Mouse (Mus musculus) layer of hippocampus, postnatal 36 days (tissue): ENCODE data around the gene Stx19. TPM values are rescaled to one million over a fixed set of nuclear protein-coding genes. Genes with fewer than 3 reads are reported as not detected.

Source experiments
- DNase-seq, 2 experiments: peaks; one replicate each; pipeline ENCODE4 v3.0.0; 2022
- total RNA-seq, 2 experiments: library from RNA; stranded (reverse); gene quantifications; 2 replicates each; pipeline ENCODE4 v1.2.3; 2021

Gene Stx19
- not detected for total RNA-seq

DNA sequence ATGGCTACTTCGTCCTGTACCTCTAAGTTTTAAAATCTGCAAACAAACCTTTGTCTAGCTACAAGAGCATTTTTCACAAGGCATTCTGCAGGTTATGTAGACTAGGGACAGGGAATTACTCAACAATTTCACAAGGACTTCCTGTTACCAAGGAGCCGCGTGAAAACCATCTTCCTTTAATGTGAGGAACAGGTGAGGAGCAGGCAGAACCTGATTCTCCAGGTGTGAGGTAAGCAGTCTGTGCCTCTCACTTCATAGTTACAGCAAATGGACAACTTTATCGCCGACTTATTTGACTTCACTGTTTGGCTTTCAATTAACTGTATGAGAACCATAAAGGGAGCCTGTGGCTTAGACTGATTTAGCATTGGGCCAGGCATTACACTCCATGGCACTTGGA lies at the start of gene Stx19:
Gene Stx19 (plus strand): TSS at position 186 of the 400 bp plus-strand sequence.
- no peak for DNase-seq

DNA sequence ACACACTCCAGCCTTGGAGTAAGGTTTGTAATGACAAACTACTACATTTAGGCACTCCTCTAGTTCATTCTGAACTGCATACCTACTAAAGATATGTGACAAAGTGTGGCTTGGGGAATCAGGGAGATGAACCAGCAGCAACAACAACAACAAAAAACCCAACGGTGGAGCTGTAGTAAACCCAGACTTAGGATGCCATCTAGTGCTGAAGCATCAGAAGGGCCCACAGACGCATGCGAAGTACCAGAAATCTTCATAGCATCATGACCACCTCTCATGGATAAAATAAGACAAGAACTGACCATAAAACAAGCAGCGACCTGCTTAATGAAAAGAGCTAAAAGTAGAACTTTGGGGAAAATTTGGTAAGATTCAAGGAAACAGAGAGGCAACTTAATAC lies 41.0 kb upstream of the Stx19 start:
- DNase-seq, result no peak

DNA sequence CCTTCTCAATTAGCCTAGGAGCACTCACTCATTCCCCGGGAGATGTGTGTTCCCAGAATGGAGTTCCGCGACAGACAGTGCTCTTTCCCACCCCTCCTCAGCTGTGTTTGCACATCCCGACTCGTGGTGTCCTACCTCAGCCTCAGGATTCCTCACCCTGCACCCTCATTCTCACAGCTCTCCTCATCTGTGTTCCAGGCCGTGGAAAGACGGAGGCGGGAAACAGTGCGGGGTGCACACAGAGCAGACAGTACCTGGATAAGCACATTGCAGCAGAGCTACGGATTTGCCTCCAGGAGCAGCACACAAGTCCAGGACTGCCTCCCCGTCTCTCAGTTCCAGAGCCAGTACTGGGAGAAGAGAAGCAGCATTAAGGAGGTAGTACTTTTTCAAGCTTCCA lies 38.4 kb upstream of the Stx19 start:
- no peak for DNase-seq

DNA sequence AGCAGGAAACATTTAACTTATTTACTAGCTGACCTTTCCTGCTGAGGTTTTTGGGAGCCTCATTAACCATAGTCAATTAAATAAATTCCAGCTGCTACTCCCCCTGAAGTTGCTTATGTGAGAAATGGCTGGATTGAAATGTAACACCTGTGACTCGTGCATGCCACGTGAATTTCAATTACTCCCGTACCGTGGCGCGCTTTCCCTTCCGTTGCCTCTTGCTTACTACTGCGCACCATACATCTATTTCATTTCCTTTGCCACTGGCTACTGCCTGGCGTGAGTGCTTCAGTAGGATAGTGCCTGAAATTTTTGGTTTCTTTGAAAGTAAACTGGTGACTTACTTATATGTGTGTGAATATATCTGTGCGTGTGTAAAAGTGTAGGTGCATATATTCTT lies 36.2 kb upstream of the Stx19 start:
- DNase-seq, result no peak

DNA sequence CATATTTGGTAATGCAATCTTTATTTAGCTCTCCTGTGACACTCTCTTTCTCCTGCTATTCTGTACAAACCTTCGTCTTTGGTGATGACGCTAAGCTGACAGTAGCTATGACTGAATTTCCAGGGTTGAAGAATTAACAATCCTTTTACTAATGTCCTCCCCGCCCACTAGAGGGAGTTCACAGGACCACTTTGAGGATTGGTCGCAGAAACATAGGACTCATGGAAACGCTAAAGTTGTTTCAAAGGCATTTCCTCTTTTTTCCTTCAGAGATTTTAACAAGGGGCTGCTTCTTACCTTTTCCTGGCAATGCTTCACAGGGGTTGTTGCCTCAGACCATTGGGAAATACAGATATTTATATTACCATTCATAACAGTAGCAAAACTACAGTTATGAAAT lies 32.2 kb upstream of the Stx19 start:
- no peak for DNase-seq

DNA sequence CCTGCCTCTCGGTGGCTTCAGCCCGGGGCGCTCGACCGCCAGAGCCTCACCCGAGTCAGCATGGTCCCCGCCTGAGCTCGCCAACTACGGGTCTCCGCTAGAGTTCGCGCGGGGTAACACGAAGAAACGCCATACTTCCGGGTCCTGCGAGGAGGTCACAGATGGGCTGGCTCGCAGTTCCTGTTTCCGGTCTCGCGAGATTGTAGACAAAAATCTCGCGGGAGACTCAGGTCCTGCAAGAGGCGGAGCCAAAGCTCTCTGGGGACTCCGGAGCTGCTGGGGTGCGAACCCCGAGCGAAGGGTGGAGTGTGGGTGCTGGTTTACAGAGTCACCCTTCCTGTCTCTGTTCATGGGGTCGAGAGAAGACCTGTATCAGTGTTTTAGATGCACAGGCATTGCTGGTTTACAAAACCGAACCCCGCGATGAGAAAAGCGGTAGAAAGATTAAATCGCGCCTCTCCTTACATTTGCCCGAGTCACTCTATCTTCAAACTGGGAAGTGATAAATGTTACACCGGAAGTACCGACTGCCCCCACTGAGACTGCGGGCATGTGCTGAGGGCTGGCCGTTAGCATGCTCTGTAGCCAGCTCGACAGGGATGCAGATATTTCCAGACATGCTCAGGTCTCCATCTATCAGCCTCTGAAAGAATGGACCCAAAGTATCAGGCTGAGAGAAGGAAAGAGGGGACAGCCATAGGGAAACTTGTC lies 27.7 kb upstream of the Stx19 start, which contains the start of gene Nsun3:
Gene Nsun3 (minus strand): TSS at position 198 of the 711 bp plus-strand sequence.
- DNase-seq, result peak; percentile 88 to 90

DNA sequence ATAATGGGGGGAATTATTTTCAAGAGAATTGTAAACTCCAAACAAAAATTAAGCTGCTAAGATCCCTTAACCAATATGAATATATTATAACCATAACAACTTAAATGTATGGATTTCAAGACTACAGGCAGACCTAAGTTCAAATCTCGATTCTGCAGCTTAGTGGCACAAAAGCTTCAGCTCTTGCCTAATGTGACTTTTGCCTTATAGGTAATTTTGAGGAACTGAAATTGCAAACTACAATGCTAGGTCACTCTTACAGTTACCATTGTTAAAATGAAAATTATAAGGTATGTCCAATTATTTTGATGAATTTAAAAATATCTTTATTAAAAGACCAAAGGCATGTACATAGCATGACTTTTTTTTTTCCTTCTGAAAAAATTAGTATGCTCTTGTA lies 17.9 kb upstream of the Stx19 start:
- DNase-seq, result no peak

DNA sequence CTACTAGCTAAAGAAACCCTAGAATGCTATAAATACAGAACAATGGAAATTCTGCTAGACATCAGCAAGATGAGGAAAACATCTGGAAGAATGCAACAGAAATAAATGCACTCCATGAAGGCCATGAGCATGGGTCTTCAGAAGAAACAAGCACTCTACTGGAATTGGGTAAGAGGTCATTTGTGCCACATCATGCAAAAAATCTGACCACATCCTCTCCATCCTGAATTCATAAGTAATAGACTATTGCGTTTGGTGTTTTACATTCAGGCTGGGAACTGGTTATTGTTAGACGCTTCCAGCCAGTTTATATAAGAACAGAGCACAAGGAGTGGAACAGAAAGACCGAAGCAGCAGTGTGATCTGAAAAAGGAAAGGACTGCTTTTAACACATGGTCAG lies 15.7 kb upstream of the Stx19 start:
- no peak for DNase-seq

DNA sequence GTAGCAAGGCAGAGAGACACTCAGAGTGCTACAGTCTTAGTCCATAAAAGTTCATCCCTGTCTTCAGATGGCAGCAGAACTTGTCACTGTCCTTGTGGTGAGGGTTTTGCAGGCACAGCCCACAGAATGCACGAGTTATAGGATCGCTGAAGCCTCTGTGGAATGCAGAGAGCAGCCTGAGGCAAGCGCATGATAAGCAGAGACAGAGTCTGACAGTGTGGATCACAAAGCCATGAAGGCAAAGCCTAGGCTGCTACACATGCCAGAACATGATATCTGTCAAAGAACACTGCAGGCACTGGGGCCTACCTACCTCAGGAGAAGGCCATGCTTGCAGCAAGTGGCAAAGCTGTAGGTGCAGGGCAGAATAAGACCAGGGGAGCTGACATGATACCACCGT lies 15.1 kb upstream of the Stx19 start:
- no peak for DNase-seq

DNA sequence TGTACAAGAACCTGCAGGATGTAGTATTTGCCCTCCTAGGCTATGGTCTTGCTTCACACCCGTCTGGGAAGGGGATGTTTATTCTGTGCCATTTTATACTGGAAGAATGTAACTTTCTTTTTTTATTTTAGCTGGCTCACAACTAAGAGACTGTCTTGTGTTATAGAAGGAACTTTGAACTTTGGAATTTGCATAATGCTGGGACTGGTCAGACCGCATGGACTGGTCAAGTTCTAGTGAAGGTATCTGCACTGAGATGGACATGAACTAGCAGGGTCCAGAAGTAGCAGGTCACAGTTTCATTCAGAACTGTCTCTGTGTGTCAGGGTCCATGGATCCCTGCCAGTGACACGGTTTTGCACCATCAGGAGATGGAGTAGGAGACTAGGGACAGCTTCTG lies 14.6 kb upstream of the Stx19 start:
- no peak for DNase-seq

DNA sequence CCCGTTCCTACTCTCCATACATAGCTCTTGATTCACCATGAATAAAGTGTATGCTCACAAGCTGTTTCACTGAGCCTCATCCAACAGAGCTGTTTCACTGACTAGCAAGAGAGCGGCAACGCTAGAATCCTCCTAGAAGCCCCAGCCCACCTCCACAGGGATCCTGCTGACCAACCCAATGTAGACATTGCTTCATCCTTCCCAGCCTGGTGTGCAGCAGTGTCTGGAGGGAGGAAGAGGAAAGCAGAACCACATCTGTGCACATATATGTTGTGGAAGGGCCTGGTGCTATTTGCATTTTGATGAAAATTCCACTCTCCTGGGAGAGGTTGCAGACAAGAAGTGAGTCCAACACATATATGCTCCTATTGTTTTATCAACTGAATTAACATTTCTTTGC lies 9.9 kb upstream of the Stx19 start:
- no peak for DNase-seq

DNA sequence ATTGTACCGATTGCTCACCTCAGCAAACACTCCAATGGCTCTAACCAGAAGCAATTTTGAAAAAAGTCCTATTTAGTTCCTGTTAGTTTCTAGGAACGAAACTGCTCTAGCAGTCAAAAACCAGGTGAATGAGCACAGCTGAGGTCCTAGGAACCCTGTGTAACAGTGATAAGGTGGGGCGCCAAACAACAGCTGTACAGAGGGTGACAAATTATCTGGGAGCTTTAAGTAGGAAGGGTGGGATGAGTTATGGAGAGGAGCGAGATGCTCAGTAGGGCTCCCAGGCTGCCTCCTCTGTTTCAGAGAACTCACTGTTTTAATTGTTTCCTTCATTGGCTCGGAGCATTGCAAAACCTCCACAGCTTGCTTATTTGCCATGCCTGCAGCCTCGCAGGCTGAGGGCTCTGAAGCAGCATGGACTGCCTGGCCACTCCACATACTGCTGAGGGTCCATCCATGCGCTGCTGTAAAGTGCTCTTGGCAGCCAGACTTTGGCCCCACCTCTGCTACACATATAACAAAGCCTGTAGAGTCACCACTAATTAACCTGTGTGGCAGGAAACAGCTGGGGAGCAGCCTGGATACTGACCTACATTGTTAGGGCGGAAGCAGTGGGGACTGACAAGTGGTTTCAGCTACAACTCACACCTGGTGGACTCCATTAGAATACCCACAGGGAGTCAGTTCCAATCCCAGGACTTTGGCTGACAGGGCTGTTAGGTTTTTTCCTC lies 7.1 kb upstream of the Stx19 start:
- no peak for DNase-seq

DNA sequence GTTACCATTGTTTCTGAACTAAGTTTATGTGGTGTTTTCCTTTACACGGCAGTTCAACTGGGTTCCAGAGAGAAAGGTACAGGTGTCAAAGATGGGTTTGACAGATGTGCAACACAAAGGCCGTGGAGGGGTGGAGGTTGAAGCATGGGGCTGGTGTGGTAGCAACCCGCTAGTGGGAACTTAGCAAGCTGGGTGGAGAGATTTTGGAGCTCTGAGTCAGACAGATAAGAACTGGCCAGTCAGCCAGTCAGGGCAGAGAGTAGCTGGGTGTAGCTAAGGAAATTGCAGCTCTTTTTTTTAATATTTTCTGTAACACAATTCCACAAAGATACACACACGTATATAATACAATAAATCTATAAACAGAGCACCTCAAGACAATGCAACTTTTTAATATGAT lies 3.6 kb upstream of the Stx19 start:
- DNase-seq, result no peak

DNA sequence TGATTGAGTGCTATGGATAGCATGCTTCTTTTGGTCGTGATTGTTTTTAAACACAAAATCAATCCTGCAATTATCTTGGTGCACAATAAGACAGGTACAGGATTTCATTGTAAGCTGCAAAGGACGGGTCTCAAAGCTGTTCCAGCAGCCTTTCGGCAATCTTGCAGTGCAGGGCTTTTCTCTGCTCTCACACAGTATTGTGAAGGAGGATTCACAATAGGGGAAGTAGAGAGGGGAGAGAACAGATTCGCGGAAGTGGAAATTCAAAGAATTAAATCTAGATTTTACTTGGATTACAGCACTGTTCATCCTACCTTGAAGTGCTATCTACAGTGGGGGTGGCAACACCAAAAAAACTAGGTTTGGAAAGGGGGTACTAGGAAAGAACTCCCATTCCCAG lies 686 bp upstream of the Stx19 start:
- no peak for DNase-seq

DNA sequence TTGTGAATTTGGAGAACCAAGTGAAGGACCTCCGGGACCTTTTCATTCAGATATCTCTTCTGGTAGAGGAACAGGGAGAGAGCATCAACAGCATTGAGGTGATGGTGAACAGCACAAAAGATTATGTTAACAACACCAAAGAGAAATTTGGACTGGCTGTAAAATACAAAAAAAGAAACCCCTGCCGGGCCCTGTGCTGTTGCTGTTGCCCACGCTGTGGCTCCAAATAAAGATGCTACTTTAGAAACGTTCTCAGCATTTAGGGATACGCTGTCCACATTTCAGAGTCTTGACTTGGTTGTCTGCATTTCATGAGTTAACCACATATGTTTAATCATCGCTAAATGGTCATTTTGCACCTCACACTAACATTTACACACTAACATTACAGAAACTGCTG lies 8.0 kb downstream of the Stx19 start:
- no peak for DNase-seq

DNA sequence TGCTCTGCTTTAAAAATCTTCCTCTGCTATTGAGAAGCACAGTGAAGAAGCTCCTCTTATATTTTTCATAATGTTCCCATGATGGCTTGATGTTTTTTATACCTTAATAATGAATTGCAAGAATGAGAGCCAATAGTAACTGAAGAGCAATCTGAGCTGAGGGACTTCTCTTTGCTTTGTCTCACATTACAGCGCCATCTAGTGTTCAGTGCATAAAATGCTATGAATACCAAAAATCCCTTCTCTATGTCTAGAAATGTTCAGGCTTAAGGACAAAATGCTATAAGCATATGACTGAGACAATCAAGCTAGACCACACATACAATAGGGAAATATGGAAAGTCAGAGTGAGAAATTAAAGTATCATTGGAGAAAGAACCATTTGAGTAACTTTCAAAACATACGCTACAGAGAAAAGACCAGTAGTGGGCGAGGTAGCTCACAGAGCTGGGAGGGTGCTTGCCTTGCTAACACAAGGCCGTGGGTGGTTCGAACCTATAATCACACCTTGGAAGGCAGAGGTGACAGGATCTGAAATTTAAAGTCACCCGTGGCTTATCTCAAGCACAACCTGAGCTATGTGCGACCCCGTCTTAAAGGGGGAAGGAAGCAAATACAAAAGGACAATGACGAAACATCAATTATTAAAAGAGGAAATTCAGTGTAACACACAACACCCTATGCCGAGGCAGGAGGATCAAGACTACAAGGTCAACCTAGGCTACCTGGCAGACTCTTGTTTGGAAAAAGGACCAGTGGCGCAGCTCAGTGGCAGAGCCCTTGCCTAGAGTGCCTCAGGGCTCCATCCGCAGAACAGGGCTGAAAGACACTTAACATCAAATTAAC lies 11.9 kb downstream of the Stx19 start:
- DNase-seq, result no peak

DNA sequence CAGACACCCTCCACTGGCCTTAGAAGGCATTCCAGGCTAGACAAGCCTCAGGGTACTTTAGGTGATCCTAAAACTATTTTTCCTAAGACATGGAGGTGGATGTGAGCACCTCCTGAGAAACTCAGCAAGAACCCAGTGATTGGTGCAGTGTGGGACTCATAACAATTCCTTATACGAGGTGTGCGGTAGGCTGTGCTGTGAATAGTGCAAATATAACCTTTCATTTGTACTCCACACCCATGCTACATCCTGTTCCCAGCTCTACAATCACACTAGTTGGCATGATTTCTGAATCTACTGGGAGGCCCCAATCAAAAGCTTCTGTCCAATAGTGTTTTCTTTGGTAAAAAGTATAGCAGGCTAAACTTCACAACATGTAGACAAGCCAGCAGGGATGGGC lies 17.6 kb downstream of the Stx19 start:
- DNase-seq, result no peak

DNA sequence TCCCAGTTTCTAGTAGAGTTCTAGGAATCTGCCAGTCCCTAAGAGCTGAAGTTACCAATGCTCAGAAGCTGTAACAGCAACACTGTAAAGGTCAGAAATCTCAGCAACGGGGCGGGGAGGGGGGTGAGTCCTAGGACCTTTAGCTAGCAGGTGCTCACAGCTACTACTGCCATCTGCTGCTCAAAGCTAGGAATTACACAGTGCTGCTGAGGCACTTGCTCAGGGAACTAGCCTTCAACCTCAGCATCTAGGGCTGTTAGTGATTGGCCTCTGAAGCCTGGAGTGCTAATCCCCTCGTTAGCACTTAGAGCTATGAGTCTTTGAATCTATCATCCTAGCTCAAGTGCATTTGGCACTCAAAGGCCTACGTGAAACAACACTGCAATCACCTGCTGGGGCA lies 18.0 kb downstream of the Stx19 start:
- no peak for DNase-seq

DNA sequence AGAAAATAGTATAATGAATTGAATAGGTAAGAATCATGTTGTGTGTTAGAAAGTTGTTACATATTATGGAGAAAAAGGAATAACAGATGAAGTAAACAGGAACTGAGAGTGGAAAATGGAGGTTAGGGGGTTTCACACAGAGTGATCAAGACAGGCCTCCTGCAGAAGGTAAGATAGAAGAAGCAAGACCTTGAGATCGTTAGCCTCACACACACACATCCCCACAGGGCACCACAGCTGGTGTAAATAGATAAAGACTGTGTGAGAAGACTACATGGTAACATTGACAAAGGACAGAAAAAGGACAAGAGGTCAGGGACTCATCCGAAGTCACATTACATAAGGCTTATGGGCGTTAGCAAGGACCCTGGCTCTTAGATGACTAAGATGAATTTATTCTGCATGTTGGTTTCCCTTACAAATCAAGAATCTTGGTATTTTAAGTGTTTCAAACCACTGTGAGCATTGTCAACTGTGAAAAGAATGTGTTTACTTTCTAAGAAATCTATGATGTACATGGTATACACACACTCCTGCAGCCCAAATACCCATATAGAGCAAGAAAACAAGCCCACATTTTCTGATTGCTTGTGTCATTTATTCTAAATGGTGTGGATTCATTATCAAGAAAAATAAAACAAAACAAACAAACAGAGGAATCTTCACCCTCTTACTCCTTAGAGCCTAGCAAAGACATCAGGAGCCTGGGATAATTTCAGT lies 19.7 kb downstream of the Stx19 start:
- no peak for DNase-seq

DNA sequence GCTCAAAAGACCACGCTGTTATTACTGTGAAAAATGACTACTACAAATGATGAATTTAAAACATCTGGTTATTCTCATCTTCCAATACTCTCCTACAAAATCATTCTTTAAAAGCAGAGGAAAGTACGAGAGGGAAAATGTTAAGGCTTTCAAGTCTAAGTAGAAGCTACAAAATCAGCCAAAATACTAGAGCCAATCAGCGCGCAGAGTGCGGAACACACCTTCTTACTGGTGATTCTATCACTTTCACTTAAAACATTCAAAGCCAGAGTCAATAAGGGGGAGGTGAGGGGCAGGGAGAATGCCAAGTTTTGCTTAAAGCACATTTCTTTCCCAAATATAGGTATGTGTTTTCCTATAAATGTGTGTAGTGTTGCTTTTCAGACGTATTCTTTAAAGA lies 30.9 kb downstream of the Stx19 start:
- no peak for DNase-seq

DNA sequence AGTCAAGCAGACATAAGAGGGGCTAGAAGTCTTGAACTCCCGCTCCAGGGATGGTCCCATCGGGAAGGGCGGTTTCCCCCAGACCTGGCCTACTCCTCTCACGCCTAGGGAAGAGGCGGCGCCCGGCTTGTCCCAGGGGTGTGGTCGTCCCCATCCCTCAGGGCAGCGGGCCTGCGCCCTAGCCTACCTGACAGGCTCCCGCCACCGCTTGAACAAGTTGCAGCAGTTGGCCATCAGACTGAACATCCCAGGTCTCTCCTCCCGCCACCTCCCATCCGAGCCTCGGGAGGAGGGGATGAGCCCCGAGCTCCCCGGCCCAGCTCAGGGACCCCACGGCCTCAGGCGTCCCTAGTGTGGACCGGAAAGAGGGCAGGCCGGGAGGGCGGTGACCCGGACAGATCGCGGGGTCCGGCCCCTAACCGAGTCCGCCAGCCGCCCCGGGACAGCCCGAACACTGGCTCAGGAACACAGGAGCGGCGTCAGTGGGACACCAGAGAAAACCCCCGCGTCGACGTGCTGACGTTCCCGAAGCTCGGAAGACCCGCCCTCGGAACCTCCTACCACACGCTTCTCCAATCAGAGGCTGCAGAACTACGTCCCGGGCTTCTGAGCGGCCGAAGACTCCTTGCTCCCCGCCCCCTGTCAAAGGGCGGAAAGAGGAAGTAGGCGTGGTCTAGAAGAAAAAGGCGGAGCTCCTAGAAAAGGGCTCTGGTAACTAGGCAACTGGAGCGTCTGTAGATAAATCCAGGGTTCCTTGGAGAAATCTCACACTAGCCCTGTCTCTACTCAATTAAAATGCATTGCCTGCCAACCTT lies 32.2 kb downstream of the Stx19 start, which contains the start of gene Arl13b:
Gene Arl13b (minus strand): TSS at position 543 of the 815 bp plus-strand sequence.
- DNase-seq, result peak; percentile 89 to 95
